In the genomic region with DNA sequence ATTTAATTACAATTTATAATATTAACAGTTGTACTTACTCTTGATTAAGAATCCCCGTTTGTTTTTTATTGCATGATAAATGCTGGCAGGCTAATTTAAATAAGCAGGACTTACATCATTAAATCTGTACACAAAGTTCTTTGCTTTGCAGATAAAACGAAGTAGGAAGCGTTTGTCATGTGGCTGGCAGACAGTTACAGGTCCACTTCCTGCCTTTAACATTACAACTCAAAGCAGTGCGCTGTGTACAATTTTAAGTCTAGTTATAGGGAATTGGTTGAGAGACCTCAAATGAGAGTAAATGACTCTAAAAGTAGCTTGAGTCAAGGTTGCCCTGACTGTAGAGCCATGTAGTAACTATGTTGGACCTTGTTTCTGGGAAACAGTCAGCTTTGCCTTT, we compare ENCODE assay signal across 16 mouse cellular contexts. TPM values are rescaled to one million over a fixed set of nuclear protein-coding genes. Genes with fewer than 3 reads are reported as not detected.
A peak's percentile ranks its signal among the peaks of the same experiment; 100 is the strongest.
DNase-seq lines count a peak whose midpoint lies in the region; ATAC-seq and TF ChIP-seq lines count a peak whose summit lies in the region.
"Had no signal": no experiment of that assay in that cellular context is flagged by ENCODE, and none has a peak within 500 bp of the region (broad histone marks: within the 10 kb centered on the region; RNA-seq: fewer than 3 reads in every experiment).

No protein-coding gene starts in this region.

- no peaks in the 10 kb centered on the region for H3K36me3 ChIP-seq in intestine, postnatal 0 days (ENCODE audit: control insufficient read depth, insufficient read depth)
- no peaks in the 10 kb centered on the region for H3K36me3 ChIP-seq in intestine, embryonic 16.5 days (ENCODE audit: control insufficient read depth, insufficient read depth, low read length)
- H3K36me3 ChIP-seq in splenic B cell, adult 2 months (ENCODE audit: control insufficient read depth, insufficient read depth, low read length, poor library complexity, severe bottlenecking): peaks cover 3% of the 10 kb centered on the region; the same call in 1 of the 2 replicates
- H3K36me3 ChIP-seq in forebrain, embryonic 12.5 days (replicated peaks): peaks cover 3% of the 10 kb centered on the region; the same call in 1 of the 2 replicates

- peak overlapping the region; percentile 22; the same call in 1 of the 2 replicates for H3K27ac ChIP-seq in intestine, postnatal 0 days (ENCODE audit: low read depth, low read length)
- H3K27ac ChIP-seq in intestine, embryonic 16.5 days (ENCODE audit: low read length): no peak overlapping the region
- 0 out of 2 replicates have a peak overlapping the region, but pooled peaks have one; percentile 15 for H3K27ac ChIP-seq in bone marrow macrophage, adult 2 months (ENCODE audit: insufficient read depth, low read depth, low read length)
- no peak overlapping the region for H3K27ac ChIP-seq in forebrain, embryonic 12.5 days
- H3K27ac ChIP-seq: embryonic facial prominence, embryonic 13.5 days; hindbrain, embryonic 10.5 days; liver, embryonic 14.5 days had no signal

- no peak overlapping the region for H3K4me3 ChIP-seq in intestine, postnatal 0 days (ENCODE audit: low read depth, low read length)
- H3K4me3 ChIP-seq in intestine, embryonic 16.5 days (ENCODE audit: low read length): no peak overlapping the region
- H3K4me3 ChIP-seq in bone marrow macrophage, adult 2 months (ENCODE audit: insufficient read depth, low read length): no peak overlapping the region
- H3K4me3 ChIP-seq in forebrain, embryonic 12.5 days (replicated peaks): no peak overlapping the region
- H3K4me3 ChIP-seq: embryonic facial prominence, embryonic 13.5 days; hindbrain, embryonic 10.5 days; myocyte had no signal

- no peaks in the 10 kb centered on the region for H3K9me3 ChIP-seq in intestine, postnatal 0 days (ENCODE audit: control insufficient read depth)
- H3K9me3 ChIP-seq in intestine, embryonic 16.5 days (ENCODE audit: control insufficient read depth, low read length): no peaks in the 10 kb centered on the region
- no peaks in the 10 kb centered on the region for H3K9me3 ChIP-seq in forebrain, embryonic 12.5 days
- H3K9me3 ChIP-seq: embryonic facial prominence, embryonic 13.5 days; hindbrain, embryonic 10.5 days had no signal

- WGBS in intestine, postnatal 0 days: 35% methylated on average over 4 of the region's 4 CpGs
- WGBS in intestine, embryonic 16.5 days: 50% methylated on average over 4 of the region's 4 CpGs
- WGBS in forebrain, embryonic 12.5 days: 82% methylated on average over 4 of the region's 4 CpGs

- H3K4me2 ChIP-seq in intestine, postnatal 0 days (replicated peaks; ENCODE audit: low read depth): no peak overlapping the region
- H3K4me2 ChIP-seq in intestine, embryonic 16.5 days (ENCODE audit: low read depth, low read length): no peak overlapping the region
- H3K4me2 ChIP-seq in forebrain, embryonic 12.5 days: no peak overlapping the region
- H3K4me2 ChIP-seq: embryonic facial prominence, embryonic 13.5 days; midbrain, embryonic 11.5 days had no signal

- H3K4me1 ChIP-seq in intestine, postnatal 0 days (replicated peaks; ENCODE audit: control insufficient read depth, insufficient read depth, low read length): 0 out of 2 replicates have a peak, but pooled peaks cover 14% of the 10 kb centered on the region
- H3K4me1 ChIP-seq in intestine, embryonic 16.5 days (ENCODE audit: control insufficient read depth, insufficient read depth, low read length): peaks cover 11% of the 10 kb centered on the region
- peaks cover 27% of the 10 kb centered on the region for H3K4me1 ChIP-seq in bone marrow macrophage, adult 2 months (ENCODE audit: control insufficient read depth, insufficient read depth, low read length)
- peaks cover 51% of the 10 kb centered on the region for H3K4me1 ChIP-seq in forebrain, embryonic 12.5 days

- H3K9ac ChIP-seq in intestine, postnatal 0 days (ENCODE audit: low read depth, low read length): no peak overlapping the region
- no peak overlapping the region for H3K9ac ChIP-seq in intestine, embryonic 16.5 days (ENCODE audit: low read depth, low read length)
- H3K9ac ChIP-seq in forebrain, embryonic 12.5 days: no peak overlapping the region
- H3K9ac ChIP-seq: embryonic facial prominence, embryonic 13.5 days; liver, embryonic 14.5 days had no signal

- no peak for TF ChIP-seq CTCF in intestine, postnatal 0 days (IDR thresholded peaks at IDR 0.05; ENCODE audit: low read depth)
- no peak for TF ChIP-seq CTCF in bone marrow macrophage, adult 2 months (IDR thresholded peaks at IDR 0.05; ENCODE audit: low read depth, low read length)

- no peaks in the 10 kb centered on the region for H3K27me3 ChIP-seq in intestine, postnatal 0 days (replicated peaks; ENCODE audit: control insufficient read depth, insufficient read depth, low read length)
- H3K27me3 ChIP-seq in intestine, embryonic 16.5 days (replicated peaks; ENCODE audit: control insufficient read depth, insufficient read depth, low read length): no peaks in the 10 kb centered on the region
- H3K27me3 ChIP-seq in splenic B cell, adult 2 months (ENCODE audit: control insufficient read depth, insufficient read depth, low read length, poor library complexity, severe bottlenecking): no peaks in the 10 kb centered on the region
- no peaks in the 10 kb centered on the region for H3K27me3 ChIP-seq in forebrain, embryonic 12.5 days
- H3K27me3 ChIP-seq: embryonic facial prominence, embryonic 13.5 days had no signal

- DNase-seq in thymus, postnatal 0 days (ENCODE audit: low spot score): peak; percentile 60
- no peak for DNase-seq in thymus, postnatal 10 days (ENCODE audit: low spot score in 2 of 2)
- peak; percentile 45 for DNase-seq in splenic B cell, adult 2 months (ENCODE audit: low read depth, low spot score)
- DNase-seq: adrenal gland, postnatal 10 days; cerebellum, postnatal 25 days; kidney, adult 11 months; spleen, adult 18-20 months had no signal

- no peak for TF ChIP-seq POLR2A in bone marrow macrophage, adult 2 months (IDR thresholded peaks at IDR 0.05; ENCODE audit: borderline replicate concordance, low read depth, low read length)

- ATAC-seq in intestine, postnatal 0 days: 0 out of 2 replicates have a peak, but pooled peaks have one; percentile 23
- no peak for ATAC-seq in intestine, embryonic 16.5 days
- no peak for ATAC-seq in forebrain, embryonic 12.5 days (ENCODE audit: low FRiP score)

RNA-seq across cellular contexts. Expression of a gene that starts 25.1 kb away (rescaled TPM):
- polyA plus RNA-seq in intestine, postnatal 0 days (2015; fragmentation: Nextera tagmentation; extraction: Ambion mirVana): 3.7 and 4.4 TPM in 2 replicates
- polyA plus RNA-seq in intestine, embryonic 16.5 days (2015; fragmentation: Nextera tagmentation; extraction: Ambion mirVana): 5.7 and 7.1 TPM in 2 replicates
- polyA plus RNA-seq in thymus, postnatal 0 days (2015; fragmentation: Nextera tagmentation; extraction: Ambion mirVana): 8.9 and 9.0 TPM in 2 replicates
- 12.1 and 13.6 TPM in 2 replicates for polyA plus RNA-seq in bone marrow macrophage, adult 2 months (2012; ENCODE audit: insufficient read depth, insufficient read length, missing spikeins)
- 29.0 and 31.6 TPM in 2 replicates for polyA plus RNA-seq in forebrain, embryonic 12.5 days (2016; fragmentation: Nextera tagmentation; extraction: Ambion mirVana)

Comparison
In these comparisons a context has a peak if more than half of its experiments do, and no peak if none do; other contexts are left out.
1. H3K27ac ChIP-seq: peak in intestine, postnatal 0 days (single experiment) and bone marrow macrophage, adult 2 months (single experiment); none in intestine, embryonic 16.5 days (single experiment) and forebrain, embryonic 12.5 days (single experiment).
2. DNase-seq: peak in thymus, postnatal 0 days (single experiment) and splenic B cell, adult 2 months (single experiment); none in thymus, postnatal 10 days (0 of 2).